Mouse (Mus musculus): Measurements from ENCODE around the gene Ttc21a.

- TF ChIP-seq POLR2A (IDR thresholded peaks at IDR 0.05; ENCODE audit: low read depth, low read length) (no peak), CTCF (IDR thresholded peaks at IDR 0.05; ENCODE audit: borderline replicate concordance, insufficient read depth, low read length) (no peak)
Observed at GRCm38 (mm10) chr9:119962216-119962615, 24.8 kb downstream of the Ttc21a start.

Data from embryonic fibroblast, embryonic 13.5 days (primary cell).